Mouse (Mus musculus): ENCODE data around the gene D7Ertd443e.
A peak's percentile ranks its signal among the peaks of the same experiment; 100 is the strongest.

Gene D7Ertd443e

DNA sequence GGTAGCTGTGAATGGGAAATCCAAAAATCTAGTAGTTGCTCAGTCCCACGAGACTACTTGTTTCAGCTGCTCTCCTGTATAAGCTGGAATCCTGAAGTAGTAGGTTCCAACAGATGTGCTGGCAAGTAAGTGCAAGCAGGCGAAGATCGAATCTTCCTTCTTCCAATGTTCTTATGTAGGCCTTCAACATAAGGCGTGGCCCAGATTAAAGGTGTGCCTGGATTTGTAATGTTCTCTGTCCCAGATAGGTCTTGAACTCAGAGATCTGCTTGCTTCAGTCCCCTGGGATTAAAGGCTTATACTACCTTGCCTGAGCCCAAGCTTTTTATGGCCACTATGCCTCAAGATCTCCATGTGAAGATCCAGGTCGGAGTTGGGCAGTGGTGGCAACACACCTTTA lies at the start of gene D7Ertd443e:
TSS of gene D7Ertd443e (minus strand) at position 101 of the 400 bp plus-strand sequence.
- DNase-seq (ENCODE audit: low read depth): no peak

DNA sequence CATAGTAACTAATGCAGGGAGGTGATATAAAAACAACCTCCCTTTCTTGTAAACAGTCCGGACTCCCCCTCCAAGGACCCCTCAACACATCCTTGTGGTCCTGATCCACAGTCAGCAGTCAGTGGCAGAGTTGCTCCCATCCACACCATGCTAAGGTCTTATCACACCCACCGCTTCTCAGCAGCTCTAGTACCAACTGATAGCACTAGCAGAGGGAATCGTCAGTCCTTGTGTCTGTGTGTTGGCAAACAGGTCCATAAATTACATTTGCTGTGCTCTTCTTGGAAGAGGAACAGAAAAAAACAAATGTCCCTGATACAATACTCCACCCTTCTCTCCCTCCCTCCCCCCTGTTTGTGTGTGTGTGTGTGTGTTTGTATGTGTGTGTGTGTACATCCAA lies 46.2 kb upstream of the D7Ertd443e start:
- no peak for DNase-seq (ENCODE audit: low read depth)

DNA sequence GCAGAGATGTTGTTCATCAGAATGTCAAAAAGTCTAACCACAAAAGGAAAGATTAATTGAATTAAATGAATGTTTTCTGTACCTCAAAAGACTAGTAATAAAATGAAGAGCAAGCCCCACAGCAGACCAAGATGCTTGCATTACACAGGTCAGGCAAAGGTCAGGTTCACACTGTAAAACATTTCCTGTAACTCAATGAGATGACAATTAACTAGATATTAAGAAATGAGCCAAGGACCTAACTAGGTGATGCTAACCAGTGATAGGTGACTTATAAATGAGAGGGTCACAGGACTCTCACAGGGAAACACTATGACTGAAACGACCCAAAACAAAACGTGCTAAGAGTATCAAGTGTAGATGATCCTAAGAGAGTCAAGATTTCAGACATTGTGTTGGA lies 43.2 kb upstream of the D7Ertd443e start:
- DNase-seq (ENCODE audit: low read depth): no peak

DNA sequence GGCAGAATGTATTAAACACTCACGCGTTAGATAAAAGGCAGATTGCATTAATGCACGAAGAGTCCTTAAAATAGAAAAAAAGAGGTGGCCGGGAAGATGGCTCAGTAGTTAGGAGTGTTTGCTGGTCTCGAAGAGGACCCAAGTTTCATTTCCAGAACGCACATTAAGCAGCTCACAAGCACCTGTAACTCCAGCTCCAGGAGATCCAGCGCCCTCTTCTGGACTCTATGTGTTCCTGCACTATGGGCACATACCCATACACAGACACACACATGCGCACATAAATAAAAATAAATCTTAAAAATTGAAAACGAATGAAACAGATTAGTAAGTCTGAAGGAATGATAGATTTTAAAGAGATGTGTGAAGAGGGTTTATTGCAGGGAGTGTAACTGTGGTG lies 29.6 kb upstream of the D7Ertd443e start:
- no peak for DNase-seq (ENCODE audit: low read depth)

DNA sequence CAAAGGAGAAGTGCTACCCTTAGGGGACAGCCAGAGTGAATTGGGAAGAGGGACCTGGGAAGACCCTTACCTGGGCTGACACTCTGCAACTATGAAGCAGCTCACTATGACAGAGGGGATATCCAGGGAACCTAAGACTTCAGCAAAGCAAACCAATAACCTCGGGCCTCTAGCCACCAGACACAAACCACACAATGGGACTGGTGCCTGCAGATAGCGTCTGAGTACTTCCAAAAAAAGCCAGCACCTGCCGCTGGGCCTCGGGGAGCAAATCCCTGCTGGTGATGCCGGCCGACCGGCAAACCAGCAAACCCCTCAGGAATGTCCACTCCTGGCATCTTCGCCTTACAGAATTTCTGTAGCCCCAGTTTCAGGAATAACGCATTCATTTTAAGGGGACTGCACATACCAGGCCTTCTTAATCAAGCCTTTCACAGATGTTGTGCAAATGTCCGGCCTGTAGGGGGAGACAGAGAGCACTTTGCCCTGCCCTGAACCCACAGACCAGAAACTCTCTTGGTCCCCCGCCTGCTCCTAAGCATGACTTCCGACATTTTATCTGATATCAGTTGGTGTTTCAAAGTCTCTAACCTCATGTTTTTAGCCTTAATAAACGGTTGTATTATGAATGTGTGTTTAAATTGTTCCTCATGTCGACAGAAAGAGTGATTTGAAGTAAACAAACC lies 28.7 kb upstream of the D7Ertd443e start:
- peak; percentile 11 for DNase-seq (ENCODE audit: low read depth)

DNA sequence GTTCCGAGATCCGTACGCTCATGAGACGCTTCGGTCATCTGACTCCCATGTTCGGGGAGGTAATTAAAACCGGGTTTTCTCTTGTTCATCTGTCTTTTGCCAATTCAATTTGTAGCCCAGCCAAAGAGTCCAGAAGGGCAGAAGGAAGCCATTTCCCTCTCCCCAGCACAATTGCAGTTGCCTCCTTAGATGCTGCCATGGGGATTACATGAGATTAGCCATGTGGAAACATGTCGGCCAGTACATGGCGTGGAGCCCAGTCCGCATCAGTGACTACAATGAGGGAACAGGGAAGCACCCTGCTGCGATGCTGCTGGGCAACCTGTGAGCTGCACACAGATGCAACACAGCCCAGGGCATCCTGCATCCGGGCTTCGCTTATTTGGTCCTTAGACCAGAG lies 23.2 kb upstream of the D7Ertd443e start:
- peak; percentile 7 for DNase-seq (ENCODE audit: low read depth)

DNA sequence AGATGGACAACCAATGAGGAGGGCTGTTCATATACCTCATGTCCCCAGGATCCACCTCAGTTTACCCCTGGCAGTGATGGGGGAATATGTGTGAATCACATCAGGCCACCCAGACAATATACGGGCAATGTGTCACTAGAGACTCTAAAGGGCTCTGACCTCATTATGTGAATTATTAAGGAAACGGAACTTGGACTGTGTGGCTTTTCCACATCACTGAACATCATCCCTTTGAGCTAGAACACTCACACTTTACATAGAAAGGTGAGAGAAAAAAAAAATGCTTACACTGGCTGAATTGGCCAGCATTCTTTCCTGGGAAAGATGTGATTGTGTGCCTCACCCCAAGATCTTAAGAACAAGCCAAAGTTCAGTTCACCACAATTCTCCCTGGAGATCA lies 15.3 kb upstream of the D7Ertd443e start:
- DNase-seq (ENCODE audit: low read depth): no peak

DNA sequence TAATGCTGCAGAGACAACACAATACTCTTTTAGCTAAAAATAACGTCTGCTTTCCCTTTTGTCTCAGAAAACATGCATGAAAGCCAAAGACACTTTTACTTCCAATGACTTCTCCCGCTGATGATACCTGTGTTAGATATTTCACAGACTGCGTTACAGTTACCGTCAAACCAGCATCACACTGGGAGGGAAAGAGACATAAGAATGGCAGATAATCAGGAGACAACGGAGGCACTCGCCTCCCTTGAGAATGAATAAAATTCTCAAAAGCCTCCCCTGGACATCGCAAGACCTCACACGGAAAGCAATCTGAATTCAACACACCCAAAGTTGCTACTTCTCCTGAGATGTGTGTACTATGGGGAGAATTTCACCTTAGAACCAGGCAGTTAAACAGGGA lies 11.3 kb upstream of the D7Ertd443e start:
- no peak for DNase-seq (ENCODE audit: low read depth)

DNA sequence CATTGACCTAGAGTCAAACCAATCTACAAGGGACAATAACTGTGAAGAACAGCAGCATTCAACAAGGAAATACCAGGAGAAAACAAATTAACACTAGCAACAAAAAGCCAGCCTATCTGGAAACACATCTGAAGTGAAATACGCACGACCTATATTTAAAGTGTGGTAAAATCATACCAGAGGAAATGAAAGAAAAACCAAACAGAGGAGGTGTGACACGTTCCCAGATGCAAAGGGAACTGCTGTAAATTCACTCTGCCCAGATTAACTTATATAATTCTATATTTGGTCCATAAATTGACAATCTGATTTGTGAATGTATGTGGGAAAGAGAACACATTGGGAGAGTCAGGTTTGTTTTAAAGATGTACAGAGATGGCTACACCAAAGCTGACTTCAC lies 2.7 kb downstream of the D7Ertd443e start:
- no peak for DNase-seq (ENCODE audit: low read depth)

DNA sequence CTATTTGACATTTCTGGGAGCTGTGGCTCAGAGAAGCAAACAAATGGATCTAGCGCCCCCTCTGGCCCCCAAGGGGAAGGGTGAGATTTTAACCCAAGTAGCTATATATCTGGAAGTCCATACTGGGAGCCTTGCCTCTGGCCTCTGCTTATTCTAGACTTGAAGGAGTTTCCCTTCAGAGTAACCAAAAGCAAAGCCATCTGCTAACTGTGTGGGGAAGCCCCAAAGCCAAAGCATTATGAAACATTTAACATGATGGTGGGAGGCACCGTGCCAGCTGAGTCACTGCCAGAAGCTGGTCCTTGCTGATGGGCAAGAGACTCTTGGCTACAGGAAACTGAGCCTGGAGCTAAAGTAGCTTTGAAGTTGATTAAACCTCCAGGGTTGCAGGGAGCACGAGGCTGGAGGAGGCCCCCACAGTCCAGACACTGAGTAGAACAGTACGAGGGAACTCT lies 4.0 kb downstream of the D7Ertd443e start:
- DNase-seq (ENCODE audit: low read depth): peak; percentile 93

DNA sequence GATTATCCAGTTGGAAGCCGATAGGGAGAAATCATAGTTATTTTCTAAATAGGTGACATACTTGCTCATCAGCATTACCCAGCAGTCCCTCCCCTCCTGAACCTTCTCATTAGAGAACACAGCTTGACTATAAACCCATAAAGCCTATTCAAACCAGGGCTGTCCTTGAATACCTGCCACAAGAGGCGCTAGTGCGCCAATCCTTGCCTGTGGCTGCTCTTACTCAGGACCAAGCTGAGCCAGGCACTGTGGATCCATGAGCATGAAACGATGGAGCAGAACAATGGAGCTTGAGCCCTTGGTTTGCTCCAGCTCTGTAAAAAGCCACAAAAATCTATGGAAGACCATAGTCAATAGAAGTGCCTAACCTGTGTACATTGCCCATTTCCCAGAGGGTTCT lies 7.2 kb downstream of the D7Ertd443e start:
- peak; percentile 70 for DNase-seq (ENCODE audit: low read depth)

DNA sequence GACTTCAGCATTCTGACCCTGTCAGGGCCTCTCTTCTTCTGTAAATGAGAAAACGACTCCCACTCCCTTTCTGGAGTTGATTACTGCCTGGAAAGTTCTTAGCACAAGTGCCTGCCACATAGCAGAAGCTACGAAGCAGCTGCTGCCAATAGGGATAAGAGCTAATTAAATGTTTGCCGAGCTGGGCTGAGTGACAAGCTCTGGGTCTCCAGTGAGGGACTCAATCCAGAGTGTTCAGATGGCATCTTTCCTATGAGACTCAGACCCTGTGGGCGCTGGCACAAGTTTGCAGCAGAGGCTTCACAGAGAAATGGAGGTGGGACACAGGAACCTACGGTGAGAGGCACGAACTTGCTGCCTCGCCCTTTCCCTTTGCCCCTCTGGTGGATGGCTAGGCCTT lies 8.7 kb downstream of the D7Ertd443e start:
- DNase-seq (ENCODE audit: low read depth): no peak

DNA sequence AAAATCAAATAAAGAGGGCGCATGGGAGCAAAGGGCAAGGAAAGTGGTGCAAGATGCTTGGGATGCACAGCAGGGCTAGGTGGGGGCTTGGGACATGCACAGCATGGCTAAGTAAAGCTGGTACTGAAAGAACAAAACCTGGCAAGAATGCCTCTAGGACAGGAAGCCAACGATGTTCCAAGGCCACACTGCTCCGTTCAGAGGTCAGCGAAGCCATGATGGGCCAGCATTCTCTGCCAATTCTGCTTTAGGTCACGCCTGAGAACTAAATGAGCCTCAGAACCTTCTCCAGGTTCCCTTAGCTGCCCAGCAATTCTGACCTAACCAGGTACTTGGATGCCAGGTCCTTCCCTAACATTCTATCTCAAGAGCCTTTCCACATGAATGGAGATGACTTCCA lies 13.2 kb downstream of the D7Ertd443e start:
- DNase-seq (ENCODE audit: low read depth): no peak

DNA sequence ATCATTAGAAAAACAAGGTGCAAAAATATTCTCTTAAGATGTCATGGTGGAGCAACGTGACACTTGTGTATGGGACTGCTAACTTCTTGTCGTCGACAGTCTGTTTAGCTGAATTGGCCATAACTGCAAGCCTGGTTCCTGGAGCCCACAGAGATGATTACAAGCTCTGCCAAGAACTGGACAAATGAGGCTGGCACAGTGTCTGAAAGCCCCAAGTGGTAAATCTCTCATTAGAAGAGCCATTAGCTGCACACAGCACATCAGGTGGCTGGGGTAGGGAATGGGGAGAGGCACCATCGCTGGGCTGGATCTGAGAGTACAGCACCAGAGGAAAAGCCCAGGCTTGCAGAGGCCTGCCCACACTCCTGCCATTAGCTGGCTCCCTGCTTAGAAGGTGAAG lies 16.2 kb downstream of the D7Ertd443e start:
- no peak for DNase-seq (ENCODE audit: low read depth)

DNA sequence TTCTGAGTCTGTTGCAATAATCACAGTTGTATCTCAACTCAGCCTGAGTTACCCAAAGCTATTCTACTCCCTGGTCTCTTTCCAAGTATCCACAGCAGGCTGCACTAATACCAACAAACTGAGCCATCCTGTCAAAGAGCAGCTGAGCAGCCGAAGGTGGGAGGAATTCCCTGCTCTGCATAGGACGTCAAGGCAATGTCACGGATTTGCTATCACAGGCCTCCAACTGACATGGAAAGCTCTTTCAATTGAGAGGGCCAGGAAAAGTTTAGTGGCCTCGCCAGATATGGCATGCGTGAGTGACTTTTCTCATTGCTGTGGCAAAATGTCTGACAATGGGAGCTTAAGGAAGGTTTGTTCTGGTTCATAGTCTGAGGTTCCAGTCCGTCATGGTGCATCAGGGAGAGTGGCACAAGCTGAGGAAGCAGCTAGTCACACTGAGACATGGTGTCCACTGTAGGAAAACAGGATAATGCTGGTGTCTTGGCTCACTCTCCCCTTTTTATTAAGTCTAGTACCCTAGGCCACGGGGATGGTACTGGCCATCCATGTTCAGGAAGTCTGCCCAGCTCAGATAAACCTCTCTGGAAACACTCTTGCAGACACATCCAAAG lies 23.1 kb downstream of the D7Ertd443e start:
- no peak for DNase-seq (ENCODE audit: low read depth)

DNA sequence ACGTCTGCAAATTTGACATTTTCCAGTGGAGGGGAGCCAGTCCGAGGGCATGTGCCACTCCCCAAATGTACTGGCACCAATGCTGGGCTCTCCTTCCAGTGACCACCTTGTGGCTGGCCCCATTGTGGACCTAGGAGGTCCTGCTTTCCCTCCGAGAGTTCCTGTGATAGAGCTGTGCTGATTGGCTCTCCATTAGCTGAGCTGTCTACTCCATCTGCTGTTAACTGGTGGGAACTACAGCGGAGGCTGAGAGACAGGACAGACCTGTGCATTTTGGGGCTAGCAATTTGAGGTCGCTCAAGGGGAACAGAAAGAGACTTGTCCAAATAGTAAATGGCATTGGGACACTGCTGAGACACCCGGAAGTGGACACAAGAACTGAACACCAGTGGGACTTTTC lies 36.6 kb downstream of the D7Ertd443e start:
- peak; percentile 79 for DNase-seq (ENCODE audit: low read depth)

DNA sequence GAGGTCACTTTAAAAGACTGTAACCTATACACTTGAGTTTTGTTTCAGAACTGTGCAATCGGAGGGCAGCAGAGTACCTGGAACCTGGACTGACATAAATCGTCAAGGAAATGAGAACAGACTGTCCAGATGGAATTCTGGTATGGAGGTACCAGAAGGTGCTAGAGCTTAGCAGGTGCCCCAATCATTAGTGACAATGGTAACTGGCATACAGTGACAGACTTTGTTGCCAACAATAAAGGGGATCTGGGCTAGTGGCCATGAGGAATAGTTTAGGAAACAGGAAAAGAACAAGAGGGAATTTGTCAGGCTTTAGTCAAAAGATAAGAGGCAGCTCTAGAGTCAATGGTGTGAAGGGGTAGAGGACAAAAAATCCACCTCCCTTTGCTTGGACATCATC lies 43.3 kb downstream of the D7Ertd443e start:
- DNase-seq (ENCODE audit: low read depth): no peak

DNA sequence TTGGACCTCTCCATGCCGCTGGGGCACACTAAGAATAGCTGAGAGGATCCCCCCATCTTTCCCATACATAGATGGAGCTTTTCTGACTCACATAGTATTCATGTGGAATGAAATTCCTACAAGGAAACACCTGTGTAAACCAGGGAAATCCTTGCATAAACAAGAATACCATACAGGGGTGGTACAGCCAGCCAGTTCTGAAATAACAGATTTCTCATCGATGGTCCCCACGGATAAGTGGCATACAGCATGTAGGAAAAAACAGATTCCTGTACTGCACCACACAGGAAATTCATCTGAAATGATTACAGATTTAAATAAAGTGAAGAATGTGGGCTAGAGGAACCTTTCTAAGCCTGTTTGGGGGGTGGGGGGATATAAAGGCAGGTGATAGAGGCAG lies 49.5 kb downstream of the D7Ertd443e start:
- no peak for DNase-seq (ENCODE audit: low read depth)

DNA sequence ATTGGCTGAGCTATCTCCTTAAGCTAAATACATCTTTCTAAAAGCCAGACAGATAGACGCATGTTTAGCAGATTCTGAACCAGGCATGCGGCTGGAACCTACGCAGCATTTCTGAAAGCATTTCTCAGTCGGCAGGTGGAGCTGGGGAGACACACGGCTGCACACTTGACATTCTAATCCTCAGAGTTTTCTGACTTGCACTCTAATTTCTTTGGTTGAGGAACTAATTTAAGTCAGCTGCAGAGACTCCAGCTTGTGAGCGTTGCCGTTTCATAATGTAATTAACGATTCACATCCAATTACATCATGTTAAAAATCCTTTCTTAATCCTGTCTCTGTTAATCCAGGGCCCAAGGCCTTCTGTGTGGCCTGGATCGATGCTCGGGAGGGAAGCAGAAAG lies 64.5 kb downstream of the D7Ertd443e start:
- no peak for DNase-seq (ENCODE audit: low read depth)

DNA sequence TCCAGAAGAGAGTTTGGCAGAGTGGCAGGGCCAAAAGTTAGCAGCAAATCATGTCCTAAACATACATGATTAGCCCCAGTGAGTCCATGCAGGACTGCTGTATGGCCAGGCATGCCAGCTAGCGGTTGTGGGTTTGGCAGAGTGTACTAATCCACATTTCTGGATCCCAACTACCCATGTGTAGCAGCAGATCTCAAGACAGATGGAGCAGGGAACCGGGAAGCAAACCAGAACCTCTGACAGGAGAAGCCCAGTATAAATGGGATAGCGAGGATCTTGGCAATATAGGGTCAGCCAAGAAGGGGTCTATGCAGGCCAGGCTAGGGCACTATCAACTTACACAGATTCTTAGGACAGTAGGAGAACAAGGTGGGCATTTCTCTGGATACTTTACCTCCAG lies 83.4 kb downstream of the D7Ertd443e start:
- peak; percentile 16 for DNase-seq (ENCODE audit: low read depth)

DNA sequence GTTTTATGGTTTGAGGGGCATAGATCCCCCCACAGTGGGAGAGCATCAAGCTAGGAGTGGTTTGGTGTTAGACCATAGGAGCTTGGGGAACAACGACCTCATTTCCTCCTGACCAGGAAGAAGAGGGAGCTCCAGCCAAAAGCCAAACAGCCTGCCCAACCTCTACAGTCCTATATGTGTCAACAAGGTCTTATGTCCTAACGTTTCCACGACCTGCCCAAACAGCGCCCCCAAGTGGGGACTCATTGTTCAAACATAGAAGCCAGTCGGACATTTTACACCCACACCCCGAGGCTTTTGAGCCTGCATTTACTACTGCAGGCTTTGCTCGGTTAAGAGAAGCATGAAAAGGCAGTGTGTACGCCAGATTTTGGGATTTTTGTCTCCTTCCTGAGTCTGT lies 84.2 kb downstream of the D7Ertd443e start:
- peak; percentile 43 for DNase-seq (ENCODE audit: low read depth)

DNA sequence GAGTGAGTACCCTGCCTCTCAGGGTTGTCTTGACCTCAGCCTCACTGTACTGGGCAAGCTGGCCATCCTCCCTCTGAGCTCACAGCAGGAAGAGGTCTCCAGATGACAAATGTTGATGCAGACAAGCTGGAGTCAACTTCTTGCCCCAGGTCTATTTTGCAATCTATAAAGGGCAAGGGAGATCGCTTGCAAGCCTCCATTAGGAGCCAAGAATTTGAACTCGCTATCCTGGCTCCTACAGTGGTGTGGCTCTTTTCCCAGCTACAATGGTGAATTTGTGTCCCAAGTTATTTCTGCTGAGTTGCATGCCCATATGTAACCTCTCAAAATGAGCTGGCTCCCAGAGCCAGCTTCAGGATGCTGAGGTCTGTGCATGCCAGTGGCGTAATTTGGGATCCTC lies 92.7 kb downstream of the D7Ertd443e start:
- DNase-seq (ENCODE audit: low read depth): peak; percentile 64

DNA sequence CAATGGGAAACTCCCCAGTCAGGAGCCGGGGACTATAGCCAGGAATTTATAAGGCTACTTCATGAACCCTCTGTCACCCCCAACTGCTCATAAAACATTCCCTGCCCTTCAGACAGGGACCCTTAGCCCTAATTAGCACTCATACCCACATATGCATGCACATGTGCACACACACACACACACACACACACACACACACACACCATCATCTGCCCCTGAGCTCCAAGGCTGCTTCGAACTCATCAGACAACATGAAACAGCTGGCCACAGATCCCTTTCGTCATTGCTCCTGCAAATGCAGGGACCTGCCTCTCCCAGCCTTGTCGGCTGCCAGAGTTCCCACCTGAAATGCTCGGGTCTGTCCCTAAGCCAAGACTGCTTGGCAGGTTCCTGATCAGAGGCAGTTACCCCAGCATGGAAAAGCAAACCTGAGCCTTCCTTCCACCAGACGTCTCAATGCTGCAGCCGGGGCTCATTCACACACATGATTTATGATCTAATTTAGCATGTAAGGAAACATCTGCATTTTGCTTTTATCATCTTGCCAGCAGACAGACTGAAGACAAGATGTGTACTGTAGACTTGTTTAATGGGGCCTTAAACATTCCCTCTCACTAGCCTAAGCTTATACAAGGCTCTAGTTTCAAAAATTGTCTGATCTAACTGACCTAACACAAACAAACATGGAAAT lies 95.7 kb downstream of the D7Ertd443e start:
- peak; percentile 5 for DNase-seq (ENCODE audit: low read depth)
